Mouse (Mus musculus) retina, postnatal 7 days (tissue): ENCODE measurements at regions not wholly inside any gene's neighbourhood (a gene's known extent, or its start where the extent isn't known, plus 50 kb on each side); places are given as distances from the start of the nearest gene placed in this dataset.

Experiments used
- DNase-seq: peaks from one replicate; pipeline ENCODE4 v3.0.0-alpha.2; 2012; ENCODE audit warnings: low read depth, low spot score

DNA sequence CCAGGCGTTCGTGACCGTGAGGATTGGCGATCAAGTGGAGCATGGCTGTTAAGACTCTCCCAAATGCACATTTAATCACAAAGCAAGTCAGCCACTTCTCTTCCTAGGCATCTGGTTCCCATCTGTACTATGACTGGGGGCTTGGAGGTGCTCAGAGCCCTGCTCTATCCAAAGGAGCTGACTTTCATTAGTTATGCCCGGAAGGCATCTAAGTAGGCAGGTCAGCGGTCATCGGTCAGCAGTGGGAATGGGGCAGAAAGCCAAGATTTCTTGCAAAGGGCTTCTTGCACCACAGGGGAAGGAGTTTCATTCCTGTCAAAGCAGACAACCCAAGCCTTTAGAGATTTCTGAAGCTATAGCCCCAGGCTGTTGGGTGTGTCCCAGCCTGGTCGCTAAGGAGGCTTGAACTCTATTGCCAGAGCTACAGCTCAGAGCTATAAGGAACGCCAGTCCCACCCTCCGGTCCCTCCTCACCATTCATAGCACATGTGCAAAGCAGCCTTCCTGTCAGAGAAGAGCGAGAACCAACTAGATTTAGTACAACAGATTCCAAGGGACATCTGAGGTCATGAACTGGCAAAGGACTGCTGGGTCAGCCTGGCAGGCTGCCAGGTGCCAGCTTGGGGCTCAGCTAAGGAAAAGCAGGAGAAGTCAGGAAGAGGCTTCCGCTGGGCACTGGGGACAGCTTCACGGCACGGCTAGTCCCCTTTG is 175.6 kb downstream of the Fam43a start:
- peak; percentile 14 for DNase-seq

DNA sequence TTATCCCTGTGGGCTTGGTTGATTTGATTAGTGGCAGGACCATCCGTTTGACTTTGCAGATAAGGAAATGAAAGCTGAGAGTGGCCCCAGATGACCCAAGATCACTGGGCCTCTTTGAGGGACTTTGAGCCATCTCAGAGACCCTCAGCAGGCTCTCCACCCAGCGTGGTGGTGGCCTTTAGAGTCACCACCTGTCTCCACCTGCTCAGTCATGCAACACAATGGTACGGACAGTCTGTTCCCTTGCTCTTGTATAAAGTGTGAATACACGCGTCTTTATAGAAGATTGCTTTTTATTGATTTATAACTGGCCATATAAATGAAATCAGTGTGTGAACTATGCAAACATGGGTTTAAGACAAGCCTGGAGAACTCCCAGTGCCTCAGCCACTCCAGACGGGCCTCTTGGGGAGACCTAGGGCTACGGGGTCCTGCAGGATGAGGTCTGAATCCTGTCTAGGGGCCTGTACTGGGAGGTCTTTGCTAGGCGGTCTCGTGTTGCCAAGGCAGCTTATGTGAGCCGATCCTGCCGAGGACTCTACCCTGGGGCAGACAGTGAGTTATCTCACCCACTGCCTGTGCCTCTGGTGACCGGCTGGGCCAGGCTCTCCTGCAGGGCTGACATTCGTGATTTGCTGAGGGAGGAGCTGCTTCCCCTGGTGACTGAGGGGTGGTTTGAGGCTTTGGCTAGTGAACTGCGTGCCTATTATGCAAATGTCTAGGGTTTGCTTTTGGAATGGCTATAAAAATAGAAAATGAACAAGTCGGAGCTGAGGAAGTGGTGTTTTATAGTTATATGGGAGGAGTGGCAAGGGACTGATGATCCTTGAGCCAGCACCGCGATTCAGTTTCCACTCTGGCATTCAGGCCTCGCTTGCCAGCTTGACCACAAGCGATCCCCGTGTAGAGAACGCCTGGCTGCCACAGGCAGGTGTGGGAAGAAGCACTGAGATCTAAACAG is 176.5 kb downstream of the Fam43a start:
- DNase-seq = no peak

DNA sequence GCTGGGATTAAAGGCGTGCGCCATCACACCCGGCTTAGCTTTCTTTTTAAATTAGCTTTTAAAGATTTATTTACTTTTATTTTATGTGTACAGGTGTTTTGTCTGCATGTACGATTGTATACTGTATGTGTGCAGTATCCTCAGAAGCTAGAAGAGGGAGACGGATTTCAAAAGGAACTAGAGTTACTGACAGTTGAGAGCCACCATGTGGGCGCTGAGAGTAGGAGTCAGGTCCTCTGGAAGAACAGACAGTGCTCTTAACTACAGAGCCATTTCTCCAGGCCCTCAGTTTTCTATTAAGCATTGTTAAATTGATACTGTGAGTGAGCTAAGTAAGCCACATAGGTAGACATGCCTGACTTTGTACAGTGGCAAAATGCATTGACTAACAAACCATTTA is 177.9 kb downstream of the Fam43a start:
- DNase-seq = no peak

DNA sequence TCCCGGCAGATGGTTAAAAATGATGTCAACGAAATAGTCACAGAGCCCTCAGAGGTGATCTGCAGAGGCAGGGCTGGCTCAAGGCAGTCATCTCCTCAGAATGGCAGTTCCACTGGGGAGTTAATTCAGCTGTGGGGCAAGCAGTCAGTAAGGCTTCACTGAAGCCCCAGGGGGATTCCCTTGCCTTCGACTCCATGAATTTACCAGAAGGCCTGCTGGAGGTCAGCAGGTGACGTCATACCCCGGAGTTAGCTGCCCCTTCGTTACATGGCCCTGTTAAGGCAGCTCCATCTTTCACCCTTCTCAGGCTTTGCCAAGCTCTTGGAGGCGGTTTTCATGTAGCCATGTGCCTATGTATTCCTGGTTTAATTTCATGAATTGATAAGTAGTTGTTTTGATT is 178.6 kb downstream of the Fam43a start:
- DNase-seq = no peak

DNA sequence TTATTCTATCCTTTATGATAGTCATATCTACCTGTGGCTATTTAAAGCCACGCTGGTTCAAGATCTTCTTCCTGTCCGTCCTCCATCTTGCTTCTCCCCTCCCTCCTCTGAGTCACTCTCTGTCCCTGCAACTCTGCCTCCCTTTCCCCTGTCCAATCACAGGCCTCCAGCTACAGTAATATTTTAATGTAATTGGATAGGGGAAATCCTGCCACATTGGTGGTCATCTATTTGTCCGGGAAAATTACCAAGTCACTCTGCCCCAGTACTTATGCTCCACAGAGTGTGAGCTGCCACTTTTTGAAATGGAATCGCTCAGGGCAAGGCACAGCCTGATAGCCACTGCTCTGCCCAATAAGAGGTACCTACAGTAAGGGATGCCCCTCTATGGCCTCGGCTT is 179.4 kb downstream of the Fam43a start:
- no peak for DNase-seq

- DNase-seq = no peak
Measured at GRCm38 (mm10) chr16:30784261-30784660, 184.7 kb downstream of the Fam43a start.

DNA sequence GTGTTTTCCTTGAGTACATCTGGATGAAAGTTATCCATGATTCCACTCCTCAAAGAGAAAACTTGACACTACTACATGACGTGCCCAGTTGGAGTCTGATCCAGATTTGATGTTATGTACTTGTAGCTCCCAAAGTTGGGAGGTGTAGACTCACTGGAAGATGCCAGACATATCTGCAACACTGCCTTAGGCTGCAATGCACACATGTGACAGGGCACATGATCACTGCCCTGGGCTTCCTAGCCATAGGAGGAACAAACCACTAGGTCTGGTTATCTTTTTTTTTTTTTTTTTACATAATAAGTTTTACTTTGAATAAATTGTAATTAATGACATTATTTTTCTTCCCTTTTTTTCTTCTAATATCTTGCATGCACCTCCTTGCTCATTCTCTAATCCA is 185.4 kb downstream of the Fam43a start:
- DNase-seq = no peak

DNA sequence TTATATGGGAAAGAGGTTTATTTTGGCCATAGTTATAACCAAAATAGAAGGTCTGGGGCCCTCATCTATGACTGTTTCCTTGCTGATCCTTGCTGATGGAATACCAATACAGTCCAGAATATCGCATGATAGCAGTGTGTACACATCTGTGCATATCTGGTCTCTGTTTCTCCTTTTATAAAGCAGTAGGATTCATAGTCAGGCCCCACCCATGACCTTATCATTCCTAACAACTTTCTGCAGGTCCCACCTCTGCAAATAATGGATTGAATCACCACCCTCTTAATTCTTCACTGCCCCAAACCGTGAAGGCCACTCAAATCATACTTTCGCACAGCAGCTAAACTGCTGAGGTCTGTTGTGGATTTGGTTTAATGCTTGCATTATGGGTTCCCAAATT is 186.5 kb downstream of the Fam43a start:
- no peak for DNase-seq

- DNase-seq = no peak
Measured at GRCm38 (mm10) chr16:30787351-30787750, 187.8 kb downstream of the Fam43a start.

DNA sequence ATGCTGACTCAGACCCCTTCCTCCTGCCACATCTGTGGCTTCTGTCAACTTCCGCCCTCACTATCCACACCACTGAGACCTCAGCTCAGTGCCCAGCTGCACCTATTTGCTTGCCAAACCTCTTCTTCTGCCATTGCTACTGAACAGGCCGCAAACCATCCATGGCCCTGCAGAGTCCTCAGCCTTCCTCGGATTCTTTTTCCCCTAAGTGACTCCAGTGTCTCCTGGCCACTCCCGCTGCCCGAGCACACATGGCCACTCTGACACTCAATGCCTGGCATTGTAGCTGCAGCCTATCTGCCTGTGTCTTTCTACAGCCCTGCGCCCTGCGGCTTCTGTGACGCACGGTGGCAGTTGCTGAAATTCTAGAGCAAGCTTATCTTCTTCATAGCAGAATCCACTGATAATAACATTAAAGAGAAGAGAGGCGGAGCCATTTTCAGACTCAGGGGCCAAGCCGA is 188.8 kb downstream of the Fam43a start:
- no peak for DNase-seq

DNA sequence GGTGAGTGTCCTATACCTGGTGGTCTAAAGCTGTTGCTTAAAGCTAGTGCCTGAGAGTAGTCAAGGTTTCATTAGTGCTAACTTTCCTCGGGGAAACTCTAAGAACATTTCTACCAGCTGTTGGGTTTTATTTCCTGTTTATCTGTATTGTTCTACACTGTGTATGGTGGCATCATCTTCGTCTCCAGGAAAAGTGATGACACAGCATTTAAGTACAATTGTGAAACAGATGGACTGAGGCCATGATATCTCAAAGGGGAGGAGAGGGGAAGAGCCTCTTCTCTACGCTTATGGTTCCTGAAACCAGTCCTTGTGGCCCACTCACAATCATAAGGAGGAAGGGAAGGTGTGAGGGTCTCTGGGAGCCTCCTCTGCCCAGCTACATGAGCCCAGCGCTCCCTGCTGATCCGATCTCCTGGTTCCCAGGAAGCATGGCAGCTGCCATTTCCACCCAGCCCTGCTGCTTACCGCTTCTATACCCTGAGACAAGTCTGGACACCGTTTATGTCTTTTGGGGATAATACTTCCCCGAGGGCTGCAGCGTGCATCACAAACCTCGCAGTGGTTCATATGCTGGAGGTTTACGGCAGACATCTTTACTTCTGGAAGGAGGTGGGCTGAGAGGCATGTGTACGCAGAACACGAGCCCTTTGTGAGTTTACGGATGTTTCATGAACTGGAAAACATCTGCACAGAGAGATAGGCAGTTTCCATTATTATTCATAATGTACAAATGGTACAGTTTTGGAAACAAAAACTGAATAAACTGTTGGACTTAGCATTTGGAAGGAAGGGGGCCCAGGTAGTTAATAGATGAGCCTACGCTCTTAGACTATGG is 189.6 kb downstream of the Fam43a start:
- no peak for DNase-seq

- DNase-seq = no peak
Measured at GRCm38 (mm10) chr16:30790036-30790435, 190.5 kb downstream of the Fam43a start.

DNA sequence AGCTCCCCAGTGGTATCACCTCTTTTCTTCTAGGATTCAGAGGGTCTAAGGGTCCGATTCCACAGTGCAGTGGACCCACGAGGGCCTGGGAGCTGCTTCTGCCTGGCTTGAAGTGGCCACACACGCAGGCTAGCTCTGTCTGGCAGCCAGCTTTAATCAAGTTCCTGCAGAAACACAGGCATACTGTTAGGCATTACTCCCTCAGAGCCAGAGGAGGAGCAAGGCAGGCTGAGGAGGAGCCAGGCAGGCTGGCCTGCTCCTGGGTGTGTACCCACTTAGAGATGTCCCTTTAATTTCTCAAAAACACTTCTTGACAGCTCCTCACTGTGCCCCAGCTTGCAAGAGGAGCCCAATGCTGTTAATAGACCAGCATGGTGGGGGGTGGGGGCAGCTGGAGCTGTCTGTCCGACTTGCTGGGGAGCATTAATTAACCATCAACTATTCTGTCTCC is 191.1 kb downstream of the Fam43a start:
- DNase-seq = no peak

DNA sequence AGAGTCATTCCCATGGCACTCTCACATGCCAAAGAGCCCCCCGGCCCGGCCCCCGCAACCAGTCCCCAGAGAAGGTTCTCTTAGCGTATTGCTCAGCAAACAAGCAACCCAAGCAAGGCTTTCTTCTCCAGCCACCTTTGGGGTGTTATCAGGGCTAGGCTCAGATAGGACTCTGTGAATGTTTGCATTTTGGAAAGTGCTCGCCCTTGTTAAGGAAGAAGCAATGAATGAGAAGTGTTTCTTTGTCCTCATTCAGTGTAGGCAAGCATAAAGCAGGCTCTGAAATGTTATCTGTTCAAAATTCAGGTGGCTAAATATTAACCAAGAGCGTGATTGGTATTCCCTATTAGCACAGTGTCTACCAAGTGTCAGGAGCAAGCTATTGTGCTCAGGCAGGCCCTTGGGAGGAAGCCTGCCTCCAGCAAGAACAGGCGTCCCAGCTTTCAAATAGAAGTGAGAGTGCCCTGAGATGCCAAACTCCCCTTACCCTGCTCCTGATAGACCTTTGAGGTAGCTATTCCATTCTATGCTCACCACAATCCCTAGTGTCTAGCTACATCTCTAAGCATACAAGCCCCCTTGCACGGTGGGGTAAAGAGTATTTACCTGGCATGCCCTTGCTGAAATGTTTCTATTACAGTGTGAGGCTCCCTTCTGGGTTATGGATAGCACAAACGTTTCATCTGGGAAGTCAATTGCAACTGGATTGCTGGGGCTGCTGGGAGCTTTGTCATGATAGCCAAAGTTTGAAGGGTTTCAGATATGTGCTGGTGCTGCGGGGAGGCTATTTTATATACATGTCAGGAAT is 191.7 kb downstream of the Fam43a start:
- no peak for DNase-seq

DNA sequence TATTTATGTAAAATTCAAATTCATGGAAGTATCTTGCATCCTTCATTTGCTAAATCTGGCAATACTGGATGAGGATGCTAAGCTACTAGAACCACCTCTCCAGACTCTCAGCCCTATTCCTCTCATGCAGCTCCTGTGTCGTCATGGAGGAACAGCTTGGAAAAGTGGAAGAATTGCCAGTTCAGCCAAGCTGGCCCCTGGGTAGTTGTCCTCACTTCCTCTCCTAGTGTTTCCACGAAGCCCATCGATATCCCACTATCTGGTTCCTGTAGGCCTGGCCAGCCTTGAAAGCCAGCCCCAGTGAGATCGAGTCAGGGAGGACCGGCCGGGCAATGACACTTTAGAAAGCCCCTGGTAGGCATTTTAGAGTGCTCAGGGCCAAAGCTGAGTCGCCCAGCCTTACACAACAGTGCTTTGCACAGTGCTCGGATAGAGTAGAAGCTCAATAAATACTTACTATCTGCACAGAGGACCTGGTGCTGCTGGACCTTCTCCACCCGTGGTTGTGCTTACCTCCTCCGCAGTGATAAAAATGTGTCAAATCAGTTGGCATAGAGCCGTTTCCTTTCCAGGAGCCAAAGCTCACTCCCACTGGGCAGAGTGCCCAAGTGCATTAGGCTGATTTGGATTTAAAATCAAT is 193.3 kb downstream of the Fam43a start:
- peak; percentile 31 for DNase-seq

DNA sequence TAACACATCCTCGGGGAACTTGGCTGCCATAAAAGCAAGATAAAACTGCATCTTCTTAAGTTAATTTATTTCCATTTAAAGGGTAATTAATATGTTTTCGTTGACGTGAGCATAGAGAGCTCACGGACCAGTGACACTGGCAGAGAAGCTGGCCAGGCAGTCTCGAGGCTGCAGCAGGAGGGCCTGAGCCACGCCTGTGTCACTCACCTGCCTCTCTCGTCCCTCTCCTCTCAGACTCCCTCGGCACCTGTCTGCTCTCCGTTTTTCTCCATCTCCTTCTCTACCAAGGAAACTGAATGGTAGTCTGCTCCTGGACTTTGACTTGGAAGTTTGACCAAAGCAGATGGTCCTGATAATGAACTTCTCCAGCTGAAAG is 193.8 kb downstream of the Fam43a start:
- DNase-seq = no peak

DNA sequence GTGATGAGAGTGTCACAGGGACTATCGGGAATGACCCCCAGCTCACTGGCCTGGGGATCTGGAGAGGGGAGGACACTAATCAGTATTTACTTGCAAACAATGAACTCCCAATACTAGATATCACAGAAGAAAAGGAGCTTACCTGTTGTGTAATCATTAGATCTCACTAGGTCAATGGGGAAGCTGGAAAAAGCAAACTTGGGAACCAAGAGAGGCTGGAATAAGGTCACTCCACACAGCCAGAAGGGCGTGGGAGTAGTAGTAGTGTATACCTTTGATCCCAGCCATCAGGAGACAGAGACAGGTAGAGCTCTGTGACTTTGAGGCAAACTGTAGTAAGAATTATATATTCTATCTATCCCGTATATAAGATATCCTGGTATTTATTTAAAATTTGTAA is 194.3 kb downstream of the Fam43a start:
- no peak for DNase-seq

- DNase-seq = no peak
Measured at GRCm38 (mm10) chr16:30795501-30795904, 196.0 kb downstream of the Fam43a start.

- no peak for DNase-seq
Measured at GRCm38 (mm10) chr16:30796103-30796502, 196.6 kb downstream of the Fam43a start.

DNA sequence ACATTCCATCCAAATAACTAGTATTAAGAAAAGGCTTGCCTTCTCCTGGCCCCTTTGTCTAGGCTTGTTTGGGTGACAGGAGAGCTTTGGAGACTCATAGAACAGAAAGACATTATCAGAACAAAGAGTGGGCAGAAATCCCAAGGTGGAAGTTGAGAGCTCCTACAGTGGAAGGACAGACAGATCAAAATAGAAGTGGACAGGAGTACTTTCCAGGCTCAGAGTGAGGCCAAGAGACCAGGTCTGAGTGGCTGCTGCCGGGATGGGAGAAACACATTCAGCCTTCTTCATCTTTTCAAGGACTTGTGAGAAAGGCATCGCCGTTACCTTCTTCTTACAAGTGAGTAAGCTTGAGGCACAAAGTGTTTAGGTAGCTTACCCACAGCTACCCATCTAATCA is 197.5 kb downstream of the Fam43a start:
- no peak for DNase-seq
